Mouse (Mus musculus) CH12.LX (cell line): ENCODE measurements at regions not wholly inside any gene's neighbourhood (a gene's known extent, or its start where the extent isn't known, plus 50 kb on each side); places are given as distances from the start of the nearest gene placed in this dataset.

Experiments used
- CHD2 ChIP-seq: IDR thresholded peaks from 2 replicates; pipeline ENCODE4 v1.6.1; 2011; ENCODE audit warnings: low read length, improper control_type of control experiment
- CTCF ChIP-seq, 2 experiments: IDR thresholded peaks in 1 of 2; conservative IDR thresholded peaks in 1 of 2; 2 replicates each; pipeline ENCODE4 v1.5.1; 2011 to 2012; ENCODE audit warnings: low read depth in 2 of 2, low read length in 2 of 2, improper control_type of control experiment in 1 of 2, inconsistent platforms in 1 of 2, mild to moderate bottlenecking in 1 of 2, moderate library complexity in 1 of 2

GRCm38 (mm10) chr13:102072366-102072765, 304.3 kb upstream of the Pik3r1 start:
- TF ChIP-seq CTCF (conservative IDR thresholded peaks at IDR 0.05 in 1 of 2, IDR thresholded peaks at IDR 0.05 in 1 of 2; ENCODE audit: low read depth in 2 of 2, low read length in 2 of 2): no peak
- no peak for TF ChIP-seq CHD2
